Mouse (Mus musculus) forebrain, embryonic 11.5 days (tissue): ENCODE results near the gene Slfn8. TPM values are rescaled to one million over a fixed set of nuclear protein-coding genes. Genes with fewer than 3 reads are reported as not detected.
"Not testable (repeated sequence)": the region's sequence is repeated elsewhere in the genome, so short reads cannot be mapped to it uniquely, and the experiment has no call there.

ENCODE experiments used
- ATAC-seq: fragments of 200-750 bp; cut with Nextera tagmentation; replicated peaks from 2 replicates; pipeline ENCODE4 v1.8.0; 2017; ENCODE audit warnings: moderate TSS enrichment; ENCODE audit not compliant: low FRiP score
- DNase-seq: peaks from one replicate; pipeline ENCODE4 v3.0.0-alpha.2; 2017; ENCODE audit warnings: low spot score
- H3K27ac ChIP-seq: fragments of 300-500 bp; sonication (generic); 2 replicates; pipeline ENCODE4 v1.5.1; 2014; ENCODE audit warnings: low read depth, low read length
- H3K27me3 ChIP-seq: fragments of 300-500 bp; sonication (generic); 2 replicates; pipeline ENCODE4 v1.6.1; 2014; ENCODE audit warnings: mild to moderate bottlenecking, low read length, mixed read lengths; ENCODE audit not compliant: control insufficient read depth, insufficient read depth
- H3K36me3 ChIP-seq: fragments of 300-500 bp; sonication (generic); 2 replicates; pipeline ENCODE4 v1.6.1; 2014; ENCODE audit warnings: mild to moderate bottlenecking, low read length, moderate library complexity, mixed read lengths; ENCODE audit not compliant: control insufficient read depth, insufficient read depth
- H3K4me1 ChIP-seq: fragments of 300-500 bp; sonication (generic); replicated peaks from 2 replicates; pipeline ENCODE4 v1.6.1; 2014; ENCODE audit warnings: low read length, mixed read lengths; ENCODE audit not compliant: control insufficient read depth, insufficient read depth
- H3K4me2 ChIP-seq: fragments of 300-500 bp; sonication (generic); 2 replicates; pipeline ENCODE4 v1.6.1; 2014; ENCODE audit warnings: low read depth, mild to moderate bottlenecking, low read length, moderate library complexity, mixed read lengths; ENCODE audit not compliant: severe bottlenecking
- H3K4me3 ChIP-seq: fragments of 300-500 bp; sonication (generic); 2 replicates; pipeline ENCODE4 v1.5.1; 2014; ENCODE audit warnings: low read depth, low read length
- H3K9ac ChIP-seq: fragments of 300-500 bp; sonication (generic); 2 replicates; pipeline ENCODE4 v1.6.1; 2014; ENCODE audit warnings: low read length
- H3K9me3 ChIP-seq: fragments of 300-500 bp; sonication (generic); 2 replicates; pipeline ENCODE4 v1.6.1; 2016; ENCODE audit warnings: low read length, mixed read lengths; ENCODE audit not compliant: control insufficient read depth
- WGBS: fragments of 180-500 bp; shearing (Covaris S2); extraction: QIAGEN DNeasy Blood & Tissue Kit; methylation state at CpG from one replicate; pipeline ENCODE4 v1.1.7; 2014; 5-methylcytosine and 5-hydroxymethylcytosine counted together
- polyA plus RNA-seq: library from polyadenylated mRNA; unstranded; fragments of >200 nt; fragmentation: Nextera tagmentation; extraction: Ambion mirVana; gene quantifications from 2 replicates; pipeline ENCODE4 v1.2.1, GENCODE M21; 2014

Gene Slfn8
- polyA plus RNA-seq, 1 experiment from 2014 or later: 0.15 TPM

DNA sequence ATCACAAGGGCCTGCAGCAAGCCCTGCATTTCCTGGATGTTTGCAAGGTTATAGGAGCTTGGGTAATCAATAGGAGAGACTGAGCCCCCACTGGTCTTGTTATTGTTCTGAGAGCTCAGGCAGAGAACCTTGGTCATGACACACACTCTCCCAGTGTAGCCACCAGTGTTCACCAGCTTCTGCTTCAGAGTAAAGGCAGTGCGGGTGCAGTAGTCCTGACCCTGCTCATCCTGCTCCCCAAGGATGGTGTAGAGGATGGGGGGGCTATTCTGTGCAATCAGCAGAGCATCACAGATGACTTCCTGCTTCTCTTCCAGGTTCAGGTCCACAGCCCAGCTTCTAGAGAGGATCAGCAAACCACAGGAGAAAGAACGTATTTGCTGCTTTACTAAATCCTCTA, 38.2 kb downstream of the Slfn8 start:
- WGBS: 92% methylated on average over 2 of the region's 2 CpGs
- not testable (repeated sequence) for ATAC-seq, H3K4me1 ChIP-seq

DNA sequence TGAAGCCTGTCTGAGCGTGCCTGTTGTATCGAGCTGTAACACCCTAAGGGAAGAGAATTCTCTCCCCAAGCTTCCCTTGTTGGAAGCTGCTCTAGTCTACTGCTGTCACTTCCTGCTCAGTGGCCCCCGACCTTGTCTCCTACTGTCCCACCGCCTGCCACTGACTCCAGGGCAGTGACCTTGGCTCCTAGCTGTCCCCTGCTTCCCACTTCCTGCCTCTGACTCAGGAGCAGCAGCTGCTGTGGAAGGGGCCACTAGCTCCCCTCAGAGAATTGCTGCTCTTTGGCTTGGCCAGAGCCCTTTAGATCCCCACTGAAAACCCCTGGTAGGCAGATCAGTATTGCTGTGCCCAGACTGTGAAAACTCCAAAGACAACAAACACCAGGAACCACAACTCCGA, 46.7 kb downstream of the Slfn8 start:
- peaks cover 3% of the 10 kb centered on the region; the same call in 1 of the 2 replicates for H3K4me1 ChIP-seq
- H3K27me3 ChIP-seq: no peaks in the 10 kb centered on the region
- H3K27ac ChIP-seq: no peak overlapping the region
- H3K4me3 ChIP-seq: no peak overlapping the region
- 57% methylated on average over 5 of the region's 5 CpGs for WGBS
- no peak for DNase-seq
- no peak overlapping the region for H3K9ac ChIP-seq
- no peaks in the 10 kb centered on the region for H3K36me3 ChIP-seq
- no peaks in the 10 kb centered on the region for H3K9me3 ChIP-seq
- no peak overlapping the region for H3K4me2 ChIP-seq
- ATAC-seq: no peak

More for the DNA sequence above, 38.2 kb downstream of the Slfn8 start:
- not testable (repeated sequence) for H3K9me3 ChIP-seq, H3K9ac ChIP-seq, H3K4me2 ChIP-seq, H3K27me3 ChIP-seq, H3K27ac ChIP-seq, H3K4me3 ChIP-seq, H3K36me3 ChIP-seq, DNase-seq

DNA sequence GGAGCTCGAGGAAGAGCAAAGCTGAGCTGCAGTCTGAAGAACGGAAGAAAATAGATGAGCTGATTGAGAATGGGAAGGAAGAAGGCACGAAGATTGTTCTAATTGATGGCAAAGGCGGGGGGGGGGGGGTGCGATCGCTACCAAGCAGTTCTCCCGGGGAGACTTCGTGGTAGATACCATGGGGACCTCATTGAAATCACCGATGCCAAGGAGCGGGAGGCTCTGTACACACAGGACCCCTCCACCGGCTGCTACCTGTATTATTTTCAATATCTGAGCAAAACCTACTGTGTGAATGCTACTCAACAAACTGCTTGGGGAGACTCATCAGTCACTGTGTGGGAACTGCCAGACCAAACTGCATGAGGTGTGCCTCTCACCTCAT, 49.0 kb downstream of the Slfn8 start:
- no peaks in the 10 kb centered on the region for H3K27me3 ChIP-seq
- H3K9ac ChIP-seq: no peak overlapping the region
- H3K9me3 ChIP-seq: no peaks in the 10 kb centered on the region
- H3K4me1 ChIP-seq: peaks cover 3% of the 10 kb centered on the region; the same call in 1 of the 2 replicates
- H3K4me3 ChIP-seq: no peak overlapping the region
- H3K4me2 ChIP-seq: no peak overlapping the region; the same call in 1 of the 2 replicates
- H3K36me3 ChIP-seq: no peaks in the 10 kb centered on the region
- H3K27ac ChIP-seq: no peak overlapping the region
- ATAC-seq (no peak), DNase-seq (no peak)
- 82% methylated on average over 11 of the region's 11 CpGs for WGBS

DNA sequence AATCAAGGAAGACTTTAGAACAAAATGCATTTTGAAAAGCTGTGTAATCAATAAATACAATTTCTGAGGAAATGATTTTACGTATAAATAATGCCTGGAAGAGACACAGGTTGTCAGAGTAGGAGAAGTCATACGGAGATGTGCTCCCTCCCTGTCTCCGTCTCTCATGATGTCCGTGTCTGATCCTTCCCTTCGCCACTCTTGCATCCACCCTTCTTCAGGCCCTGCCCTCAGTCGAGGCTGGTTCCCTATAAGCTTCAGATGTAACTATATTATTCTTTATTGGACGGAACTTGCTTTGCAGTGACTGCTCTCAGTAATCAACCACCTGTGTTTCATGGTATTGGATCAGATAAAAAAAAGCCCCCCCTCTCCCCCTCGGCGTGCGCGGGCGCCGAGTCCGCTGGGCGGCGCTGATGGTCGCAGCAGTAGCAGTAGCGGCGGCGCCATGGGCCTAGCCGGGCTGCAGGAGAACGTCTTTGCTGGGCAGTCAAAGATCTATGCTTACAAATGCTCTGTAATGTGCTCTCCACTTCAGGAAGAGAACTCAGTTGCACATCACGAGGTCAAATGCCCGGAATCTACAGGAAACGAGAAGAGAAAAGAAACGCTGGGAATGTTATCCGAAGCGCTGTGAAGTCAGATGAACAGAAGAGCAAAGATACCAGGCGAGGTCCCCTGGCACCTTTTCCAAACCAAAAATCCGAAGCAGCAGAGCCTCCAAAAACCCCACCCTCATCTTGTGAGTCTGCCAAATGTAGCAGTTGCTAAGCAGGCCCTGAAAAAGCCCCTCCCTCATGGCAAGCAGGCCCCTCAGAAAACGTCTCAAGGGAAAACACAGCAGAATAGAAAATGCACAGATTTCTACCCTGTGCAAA, 49.7 kb downstream of the Slfn8 start:
- DNase-seq (peak; percentile 81), ATAC-seq (no peak)
- WGBS: 10% methylated on average over 31 of the region's 31 CpGs
- no peak overlapping the region for H3K27ac ChIP-seq
- H3K4me3 ChIP-seq: peak overlapping the region; percentile 10
- peaks cover 3% of the 10 kb centered on the region; the same call in 1 of the 2 replicates for H3K4me1 ChIP-seq
- H3K9me3 ChIP-seq: no peaks in the 10 kb centered on the region
- H3K27me3 ChIP-seq: no peaks in the 10 kb centered on the region
- H3K36me3 ChIP-seq: no peaks in the 10 kb centered on the region
- peak overlapping the region; percentile 44 for H3K4me2 ChIP-seq
- peak overlapping the region; percentile 47 for H3K9ac ChIP-seq

DNA sequence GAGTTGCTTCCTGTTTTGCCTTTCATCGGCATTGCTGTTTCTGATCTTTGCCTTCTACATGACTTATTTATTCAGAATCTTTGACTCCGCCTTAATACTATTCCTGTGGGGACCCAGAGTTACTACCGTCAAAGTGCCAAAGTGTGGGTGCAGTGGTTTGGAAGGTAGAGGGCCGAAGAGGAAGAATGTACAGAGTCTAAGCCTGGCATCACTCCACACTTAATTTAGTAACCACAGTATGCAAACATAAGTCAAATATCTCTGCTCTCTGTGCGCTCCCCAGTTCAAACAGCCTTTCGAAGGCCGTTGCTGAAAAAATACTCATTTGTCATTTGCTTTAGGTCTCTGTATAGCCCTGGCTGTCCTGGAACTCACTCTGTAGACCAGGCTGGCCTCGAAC, 58.4 kb downstream of the Slfn8 start:
- Histone ChIP-seq H3K4me3 (no peak overlapping the region), H3K4me1 (no peaks in the 10 kb centered on the region), H3K4me2 (no peak overlapping the region), H3K36me3 (no peaks in the 10 kb centered on the region), H3K27me3 (no peaks in the 10 kb centered on the region), H3K9me3 (no peaks in the 10 kb centered on the region), H3K27ac (no peak overlapping the region), H3K9ac (no peak overlapping the region)
- whole genome bisulfite sequencing: 91% methylated on average over 8 of the region's 8 CpGs
- ATAC-seq: no peak
- DNase-seq: no peak

DNA sequence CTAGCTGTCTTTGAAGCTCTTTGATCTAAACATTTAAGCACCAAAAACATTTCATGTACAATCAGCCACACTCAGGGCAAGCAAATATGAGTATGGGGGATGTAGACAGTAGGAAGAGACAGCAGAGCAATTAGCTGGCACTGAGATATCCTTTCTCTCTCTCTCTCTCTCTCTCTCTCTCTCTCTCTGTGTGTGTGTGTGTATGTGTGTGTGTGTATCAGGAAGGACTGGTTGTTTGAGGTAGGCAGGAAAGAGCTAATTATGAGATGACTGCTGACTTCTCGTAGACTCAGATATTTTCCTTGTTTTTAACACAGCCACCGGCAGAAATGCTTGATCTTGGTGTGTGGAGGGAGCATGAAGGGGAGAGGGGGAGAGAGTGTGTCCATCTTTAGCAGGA, 58.9 kb downstream of the Slfn8 start:
- 81% methylated on average over 2 of the region's 2 CpGs for WGBS
- no peak overlapping the region for H3K4me2 ChIP-seq

DNA sequence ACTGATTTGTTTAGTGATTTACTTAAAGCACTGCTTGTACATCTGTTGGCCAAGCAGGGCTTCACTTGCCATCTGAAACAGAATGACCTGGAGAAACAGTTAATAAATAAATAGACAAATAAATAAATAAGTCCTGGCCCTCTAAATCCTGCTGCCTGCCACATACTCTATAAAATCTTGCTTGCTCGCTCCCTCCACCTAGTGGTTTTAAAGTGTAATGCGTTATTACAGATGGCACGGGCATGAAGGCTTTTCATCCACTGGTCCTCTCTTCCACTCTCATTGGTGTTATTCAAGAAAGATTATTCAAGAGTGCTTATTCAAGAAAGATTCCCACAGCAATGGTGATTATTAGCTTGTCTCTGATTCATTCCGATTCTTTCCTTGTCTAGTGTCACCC, 61.0 kb downstream of the Slfn8 start:
- WGBS: 18% methylated on average over 4 of the region's 4 CpGs

More for the DNA sequence above, 58.9 kb downstream of the Slfn8 start:
- no peaks in the 10 kb centered on the region for H3K9me3 ChIP-seq
- H3K9ac ChIP-seq: no peak overlapping the region
- no peak for ATAC-seq
- no peak overlapping the region for H3K4me3 ChIP-seq
- H3K27me3 ChIP-seq: no peaks in the 10 kb centered on the region
- H3K27ac ChIP-seq: no peak overlapping the region
- no peak for DNase-seq
- H3K4me1 ChIP-seq: no peaks in the 10 kb centered on the region
- no peaks in the 10 kb centered on the region for H3K36me3 ChIP-seq

DNA sequence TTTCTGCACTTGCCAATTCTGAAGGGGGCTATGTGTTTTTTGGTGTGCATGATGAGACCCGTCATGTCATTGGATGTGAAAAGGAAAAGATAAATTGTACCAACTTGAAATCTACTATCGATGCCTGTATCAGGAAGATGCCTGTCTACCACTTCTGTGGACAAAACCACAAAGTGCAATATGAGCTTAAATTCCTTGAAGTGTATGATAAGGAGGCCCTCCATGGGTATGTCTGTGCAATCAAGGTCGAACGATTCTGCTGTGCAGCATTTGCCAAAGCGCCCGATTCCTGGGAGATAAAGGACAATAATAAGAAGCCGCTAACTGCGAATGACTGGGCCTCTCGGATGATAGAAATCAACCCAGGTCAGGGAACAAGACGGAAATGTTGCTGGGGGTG, 63.7 kb downstream of the Slfn8 start:
- peaks cover 8% of the 10 kb centered on the region for H3K27me3 ChIP-seq
- H3K4me3 ChIP-seq: no peak overlapping the region
- H3K9ac ChIP-seq: no peak overlapping the region
- no peak overlapping the region for H3K4me2 ChIP-seq
- DNase-seq (no peak), ATAC-seq (no peak)
- whole genome bisulfite sequencing: 83% methylated on average over 10 of the region's 10 CpGs
- H3K27ac ChIP-seq: no peak overlapping the region
- no peaks in the 10 kb centered on the region for H3K36me3 ChIP-seq
- H3K9me3 ChIP-seq: no peaks in the 10 kb centered on the region
- no peaks in the 10 kb centered on the region for H3K4me1 ChIP-seq

More for the DNA sequence above, 61.0 kb downstream of the Slfn8 start:
- Histone ChIP-seq H3K4me3 (no peak overlapping the region), H3K27ac (no peak overlapping the region), H3K9ac (no peak overlapping the region), H3K27me3 (no peaks in the 10 kb centered on the region), H3K4me2 (no peak overlapping the region), H3K4me1 (no peaks in the 10 kb centered on the region), H3K36me3 (no peaks in the 10 kb centered on the region), H3K9me3 (no peaks in the 10 kb centered on the region)
- DNase-seq: no peak
- no peak for ATAC-seq

DNA sequence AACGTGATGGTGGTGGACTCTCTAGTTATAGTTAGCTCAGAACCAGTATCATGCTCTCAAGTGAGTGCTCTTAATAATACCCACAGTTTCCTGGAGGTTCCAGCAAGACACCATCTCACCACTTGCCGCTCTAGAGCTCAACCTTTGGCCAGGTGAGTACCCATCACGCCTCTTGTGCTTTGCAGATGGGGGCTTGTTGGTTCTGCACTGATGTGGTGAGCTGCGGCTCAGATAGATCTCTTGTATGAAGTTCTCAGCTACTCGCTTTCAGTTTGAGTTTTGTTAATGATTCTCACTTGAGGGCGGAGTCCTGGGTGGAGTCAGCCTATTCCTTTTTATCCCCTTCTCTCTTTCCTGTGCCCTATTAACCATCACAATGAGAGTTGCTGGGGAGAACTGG, 66.0 kb downstream of the Slfn8 start:
- no peaks in the 10 kb centered on the region for H3K9me3 ChIP-seq
- H3K27me3 ChIP-seq: peaks cover 24% of the 10 kb centered on the region
- no peak overlapping the region for H3K4me3 ChIP-seq
- no peak for DNase-seq
- ATAC-seq: no peak
- H3K27ac ChIP-seq: no peak overlapping the region
- no peak overlapping the region for H3K4me2 ChIP-seq
- H3K36me3 ChIP-seq: no peaks in the 10 kb centered on the region
- WGBS: 84% methylated on average over 6 of the region's 6 CpGs
- no peak overlapping the region for H3K9ac ChIP-seq
- no peaks in the 10 kb centered on the region for H3K4me1 ChIP-seq
